Mouse (Mus musculus) embryonic facial prominence, embryonic 11.5 days (tissue): ENCODE data around the gene Ppm1l. TPM values are rescaled to one million over a fixed set of nuclear protein-coding genes. Genes with fewer than 3 reads are reported as not detected.

Experiments
- ATAC-seq: fragments of 200-750 bp; cut with Nextera tagmentation; replicated peaks from 2 replicates; pipeline ENCODE4 v1.8.0; 2017; ENCODE audit warnings: low read depth; ENCODE audit not compliant: insufficient number of reproducible peaks, low FRiP score, low TSS enrichment
- DNase-seq: peaks from one replicate; pipeline ENCODE4 v3.0.0-alpha.2; 2015; ENCODE audit warnings: low spot score
- H3K27ac ChIP-seq: fragments of 300-500 bp; sonication (generic); replicated peaks from 2 replicates; pipeline ENCODE4 v1.5.1; 2014; ENCODE audit warnings: mild to moderate bottlenecking, low read depth, low read length, control low read depth
- H3K27me3 ChIP-seq: fragments of 300-500 bp; sonication (generic); 2 replicates; pipeline ENCODE4 v1.6.1; 2014; ENCODE audit warnings: mild to moderate bottlenecking, low read length, moderate library complexity, mixed read lengths; ENCODE audit not compliant: control insufficient read depth, insufficient read depth
- H3K36me3 ChIP-seq: fragments of 300-500 bp; sonication (generic); replicated peaks from 2 replicates; pipeline ENCODE4 v1.6.1; 2014; ENCODE audit warnings: low read depth, mild to moderate bottlenecking, low read length, moderate library complexity, mixed read lengths; ENCODE audit not compliant: control insufficient read depth, insufficient read depth
- H3K4me1 ChIP-seq: fragments of 300-500 bp; sonication (generic); 2 replicates; pipeline ENCODE4 v1.6.1; 2014; ENCODE audit warnings: low read length, mixed read lengths; ENCODE audit not compliant: control insufficient read depth, insufficient read depth
- H3K4me2 ChIP-seq: fragments of 300-500 bp; sonication (generic); 2 replicates; pipeline ENCODE4 v1.6.1; 2014; ENCODE audit warnings: low read depth, mild to moderate bottlenecking, control low read depth, low read length, moderate library complexity
- H3K4me3 ChIP-seq: fragments of 300-500 bp; sonication (generic); 2 replicates; pipeline ENCODE4 v1.5.1; 2014; ENCODE audit warnings: low read depth, low read length, control low read depth
- H3K9ac ChIP-seq: fragments of 300-500 bp; sonication (generic); replicated peaks from 2 replicates; pipeline ENCODE4 v1.6.1; 2014; ENCODE audit warnings: mild to moderate bottlenecking, control low read depth, low read length
- H3K9me3 ChIP-seq: fragments of 300-500 bp; sonication (generic); replicated peaks from 2 replicates; pipeline ENCODE4 v1.6.1; 2016; ENCODE audit warnings: mild to moderate bottlenecking, low read length, inconsistent platforms, mixed read lengths; ENCODE audit not compliant: control insufficient read depth
- WGBS: fragments of 180-500 bp; shearing (Covaris S2); extraction: QIAGEN DNeasy Blood & Tissue Kit; methylation state at CpG from one replicate; pipeline ENCODE4 v1.1.7; 2014; 5-methylcytosine and 5-hydroxymethylcytosine counted together
- polyA plus RNA-seq: library from polyadenylated mRNA; unstranded; fragments of >200 nt; fragmentation: Nextera tagmentation; extraction: Ambion mirVana; gene quantifications from 2 replicates; pipeline ENCODE4 v1.2.1, GENCODE M21; 2014

The Ppm1l gene
- 9.3 and 10.4 TPM in 2 replicates for polyA plus RNA-seq

- Histone ChIP-seq H3K4me1 (no peaks in the 10 kb centered on the region), H3K9me3 (no peaks in the 10 kb centered on the region), H3K27ac (peak within 1 kb of the TSS; percentile 53), H3K36me3 (no peaks in the 10 kb centered on the region), H3K4me2 (peak within 1 kb of the TSS; percentile 81), H3K9ac (peak within 1 kb of the TSS; percentile 78), H3K27me3 (no peaks in the 10 kb centered on the region), H3K4me3 (peak within 1 kb of the TSS; percentile 63)
- under 1% methylated on average over 66 of the region's 80 CpGs for WGBS
- peak; percentile 95 for DNase-seq
- peak; percentile 97 for ATAC-seq
These were observed at the start of gene Ppm1l for GRCm38 (mm10) chr3:69316391-69317195. TSS of gene Ppm1l (plus strand) at chr3:69316861.

- ATAC-seq (no peak), DNase-seq (no peak)
- Histone ChIP-seq H3K27me3 (no peaks in the 10 kb centered on the region), H3K27ac (no peak overlapping the region), H3K9me3 (no peaks in the 10 kb centered on the region), H3K4me1 (no peaks in the 10 kb centered on the region), H3K36me3 (no peaks in the 10 kb centered on the region), H3K4me2 (no peak overlapping the region), H3K9ac (no peak overlapping the region), H3K4me3 (no peak overlapping the region)
- WGBS: 72% methylated on average over 7 of the region's 7 CpGs
These were observed 44.8 kb upstream of the Ppm1l start for GRCm38 (mm10) chr3:69271812-69272211.

- DNase-seq: no peak
- WGBS: 88% methylated on average over 16 of the region's 16 CpGs
These were observed 42.5 kb upstream of the Ppm1l start for GRCm38 (mm10) chr3:69274018-69274663.

GRCm38 (mm10) chr3:69274664-69275312 is 41.9 kb upstream of the Ppm1l start:
- no peaks in the 10 kb centered on the region for H3K27me3 ChIP-seq
- 76% methylated on average over 15 of the region's 15 CpGs for WGBS
- no peaks in the 10 kb centered on the region for H3K4me1 ChIP-seq
- H3K9me3 ChIP-seq: no peaks in the 10 kb centered on the region; the same call in 1 of the 2 replicates
- H3K27ac ChIP-seq: no peak overlapping the region
- no peak overlapping the region for H3K4me3 ChIP-seq
- DNase-seq (peak; percentile 25), ATAC-seq (no peak)
- no peaks in the 10 kb centered on the region for H3K36me3 ChIP-seq
- H3K9ac ChIP-seq: no peak overlapping the region
- H3K4me2 ChIP-seq: no peak overlapping the region

More at GRCm38 (mm10) chr3:69274018-69274663, 42.5 kb upstream of the Ppm1l start:
- H3K4me2 ChIP-seq: no peak overlapping the region
- H3K9me3 ChIP-seq: no peaks in the 10 kb centered on the region; the same call in 1 of the 2 replicates
- no peaks in the 10 kb centered on the region for H3K36me3 ChIP-seq
- H3K9ac ChIP-seq: no peak overlapping the region
- no peaks in the 10 kb centered on the region for H3K27me3 ChIP-seq
- no peak overlapping the region for H3K27ac ChIP-seq
- no peak overlapping the region for H3K4me3 ChIP-seq
- H3K4me1 ChIP-seq: no peaks in the 10 kb centered on the region
- ATAC-seq: no peak

- no peak overlapping the region for H3K9ac ChIP-seq
- no peaks in the 10 kb centered on the region; the same call in 1 of the 2 replicates for H3K9me3 ChIP-seq
- ATAC-seq: no peak
- H3K27me3 ChIP-seq: no peaks in the 10 kb centered on the region
- no peak overlapping the region for H3K27ac ChIP-seq
- no peak for DNase-seq
- H3K4me1 ChIP-seq: no peaks in the 10 kb centered on the region
- WGBS: 86% methylated on average over 6 of the region's 6 CpGs
- no peak overlapping the region for H3K4me3 ChIP-seq
- H3K4me2 ChIP-seq: no peak overlapping the region
- H3K36me3 ChIP-seq: no peaks in the 10 kb centered on the region
These were observed 38.0 kb upstream of the Ppm1l start for GRCm38 (mm10) chr3:69278648-69279047.

- WGBS: 81% methylated on average over 9 of the region's 9 CpGs
- Histone ChIP-seq H3K9me3 (no peaks in the 10 kb centered on the region; the same call in 1 of the 2 replicates), H3K9ac (no peak overlapping the region), H3K4me3 (no peak overlapping the region), H3K4me2 (no peak overlapping the region), H3K27ac (no peak overlapping the region), H3K4me1 (no peaks in the 10 kb centered on the region), H3K27me3 (no peaks in the 10 kb centered on the region), H3K36me3 (no peaks in the 10 kb centered on the region)
- ATAC-seq (no peak), DNase-seq (no peak)
These were observed 34.3 kb upstream of the Ppm1l start for GRCm38 (mm10) chr3:69282406-69282805.

GRCm38 (mm10) chr3:69283085-69283847 is 33.4 kb upstream of the Ppm1l start:
- Histone ChIP-seq H3K9ac (no peak overlapping the region), H3K4me1 (no peaks in the 10 kb centered on the region), H3K9me3 (no peaks in the 10 kb centered on the region), H3K27ac (no peak overlapping the region), H3K36me3 (no peaks in the 10 kb centered on the region), H3K4me2 (no peak overlapping the region), H3K4me3 (no peak overlapping the region), H3K27me3 (no peaks in the 10 kb centered on the region)
- ATAC-seq (no peak), DNase-seq (no peak)
- 73% methylated on average over 7 of the region's 7 CpGs for WGBS
